Mouse (Mus musculus) liver, embryonic 15.5 days (tissue): ENCODE measurements around the gene Gm28434. TPM values are rescaled to one million over a fixed set of nuclear protein-coding genes. Genes with fewer than 3 reads are reported as not detected.

ENCODE experiments used
- polyA plus RNA-seq: library from polyadenylated mRNA; unstranded; fragments of >200 nt; fragmentation: Nextera tagmentation; extraction: Ambion mirVana; gene quantifications from 2 replicates; pipeline ENCODE4 v1.2.1, GENCODE M21; 2015

Gene Gm28434
- polyA plus RNA-seq, 1 experiment from 2014 or later = not detected

Other genes with a start within 250 kb of the Gm28434 start
- gene Csn1s2a, start 194.9 kb upstream of the Gm28434 start, polyA plus RNA-seq = not detected in 2 replicates
- gene Csn1s2b, start 161.4 kb upstream of the Gm28434 start, polyA plus RNA-seq = not detected in 2 replicates
- not detected in 2 replicates for gene Prr27, start 143.8 kb upstream of the Gm28434 start, polyA plus RNA-seq
- not detected in 2 replicates for gene Odam, start 84.5 kb upstream of the Gm28434 start, polyA plus RNA-seq
- gene Csn3, start 43.9 kb upstream of the Gm28434 start, polyA plus RNA-seq = not detected in 2 replicates
- gene 2310003L06Rik, start 58 bp upstream of the Gm28434 start, polyA plus RNA-seq = not detected in 2 replicates
- gene Cabs1, start 9.9 kb downstream of the Gm28434 start, polyA plus RNA-seq = not detected in 2 replicates
- not detected in 2 replicates for gene Smr3a, start 33.0 kb downstream of the Gm28434 start, polyA plus RNA-seq
- not detected in 2 replicates for gene Smr2, start 117.0 kb downstream of the Gm28434 start, polyA plus RNA-seq
- gene Gm11116, start 142.0 kb downstream of the Gm28434 start, polyA plus RNA-seq = not detected in 2 replicates
- gene Gm11115, start 184.6 kb downstream of the Gm28434 start, polyA plus RNA-seq = not detected in 2 replicates